Mouse (Mus musculus) heart, embryonic 14.5 days (tissue): ENCODE measurements around the gene Rnf121. TPM values are rescaled to one million over a fixed set of nuclear protein-coding genes. Genes with fewer than 3 reads are reported as not detected.
A peak's percentile ranks its signal among the peaks of the same experiment; 100 is the strongest.

ENCODE experiments used
- ATAC-seq: fragments of 200-750 bp; cut with Nextera tagmentation; 2 replicates; pipeline ENCODE4 v1.8.0; 2017; ENCODE audit warnings: low read depth, moderate TSS enrichment; ENCODE audit not compliant: insufficient number of reproducible peaks, insufficient read depth, low FRiP score
- H3K27ac ChIP-seq, 2 experiments: fragments of 200-500 bp in 1 of 2; fragments of 300-500 bp in 1 of 2; sonication (generic) in 1 of 2; replicated peaks in 1 of 2; 2 replicates each; pipeline ENCODE4 v1.5.1; 2012 to 2014; ENCODE audit warnings: low read depth in 2 of 2, low read length in 2 of 2, control low read depth in 1 of 2, mild to moderate bottlenecking in 1 of 2, mixed read lengths in 1 of 2; ENCODE audit not compliant: control insufficient read depth in 1 of 2, insufficient read depth in 1 of 2
- H3K27me3 ChIP-seq: fragments of 300-500 bp; sonication (generic); 2 replicates; pipeline ENCODE4 v1.6.1; 2014; ENCODE audit warnings: mild to moderate bottlenecking, low read length, control low read depth; ENCODE audit not compliant: control insufficient read depth, insufficient read depth
- H3K36me3 ChIP-seq: fragments of 300-500 bp; sonication (generic); 2 replicates; pipeline ENCODE4 v1.6.1; 2014; ENCODE audit warnings: mild to moderate bottlenecking, control low read depth, low read length, mixed read lengths; ENCODE audit not compliant: control insufficient read depth, insufficient read depth
- H3K4me1 ChIP-seq, 2 experiments: fragments of 200-500 bp in 1 of 2; fragments of 300-500 bp in 1 of 2; sonication (generic) in 1 of 2; 2 replicates each; pipeline ENCODE4 v1.6.1; 2012 to 2014; ENCODE audit warnings: low read length in 2 of 2, control low read depth in 1 of 2, mixed read lengths in 1 of 2; ENCODE audit not compliant: control insufficient read depth in 2 of 2, insufficient read depth in 2 of 2
- H3K4me2 ChIP-seq: fragments of 300-500 bp; sonication (generic); 2 replicates; pipeline ENCODE4 v1.6.1; 2014; ENCODE audit warnings: mild to moderate bottlenecking, low read length
- H3K4me3 ChIP-seq, 2 experiments: fragments of 200-500 bp in 1 of 2; fragments of 300-500 bp in 1 of 2; sonication (generic) in 1 of 2; 2 replicates each; pipeline ENCODE4 v1.5.1; 2012 to 2014; ENCODE audit warnings: low read length in 2 of 2, mild to moderate bottlenecking in 2 of 2, control low read depth in 1 of 2, low read depth in 1 of 2, moderate library complexity in 1 of 2; ENCODE audit not compliant: control insufficient read depth in 1 of 2, insufficient read depth in 1 of 2
- H3K9ac ChIP-seq: fragments of 300-500 bp; sonication (generic); 2 replicates; pipeline ENCODE4 v1.6.1; 2014; ENCODE audit warnings: mild to moderate bottlenecking, low read length
- H3K9me3 ChIP-seq: fragments of 300-500 bp; sonication (generic); 2 replicates; pipeline ENCODE4 v1.6.1; 2016; ENCODE audit warnings: low read length, control low read depth; ENCODE audit not compliant: control insufficient read depth
- WGBS: fragments of 180-500 bp; shearing (Covaris S2); extraction: QIAGEN DNeasy Blood & Tissue Kit; methylation state at CpG from one replicate; pipeline ENCODE4 v1.1.7; 2014; 5-methylcytosine and 5-hydroxymethylcytosine counted together
- polyA plus RNA-seq: library from polyadenylated mRNA; unstranded; fragments of >200 nt; fragmentation: Nextera tagmentation; extraction: Ambion mirVana; gene quantifications from 2 replicates; pipeline ENCODE4 v1.2.1, GENCODE M21; 2014

The Rnf121 gene
- polyA plus RNA-seq, 1 experiment from 2014 or later = 16.9 TPM

DNA sequence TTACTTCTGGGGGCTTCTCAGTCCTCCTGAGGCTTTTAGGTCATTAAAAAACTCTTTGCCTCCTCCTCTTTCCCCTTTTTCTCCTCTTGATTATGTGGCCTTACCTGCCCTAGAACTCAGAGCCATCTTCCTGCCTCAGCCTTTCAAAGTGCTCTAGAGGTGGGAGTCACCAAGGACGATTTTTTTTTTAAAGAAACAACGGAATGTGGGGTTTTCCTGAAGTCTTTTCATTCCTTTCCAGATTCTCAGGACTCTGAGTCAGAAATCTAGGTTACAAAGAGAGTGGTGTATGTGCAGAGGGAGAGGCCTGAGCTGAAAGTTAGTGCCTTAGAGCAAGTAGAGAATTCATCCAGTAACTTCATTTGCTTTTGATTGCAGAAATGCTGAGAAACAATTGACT is 93.5 kb downstream of the Rnf121 start:
- peaks cover 8 to 59% of the 10 kb centered on the region in 2 experiments for H3K4me1 ChIP-seq

DNA sequence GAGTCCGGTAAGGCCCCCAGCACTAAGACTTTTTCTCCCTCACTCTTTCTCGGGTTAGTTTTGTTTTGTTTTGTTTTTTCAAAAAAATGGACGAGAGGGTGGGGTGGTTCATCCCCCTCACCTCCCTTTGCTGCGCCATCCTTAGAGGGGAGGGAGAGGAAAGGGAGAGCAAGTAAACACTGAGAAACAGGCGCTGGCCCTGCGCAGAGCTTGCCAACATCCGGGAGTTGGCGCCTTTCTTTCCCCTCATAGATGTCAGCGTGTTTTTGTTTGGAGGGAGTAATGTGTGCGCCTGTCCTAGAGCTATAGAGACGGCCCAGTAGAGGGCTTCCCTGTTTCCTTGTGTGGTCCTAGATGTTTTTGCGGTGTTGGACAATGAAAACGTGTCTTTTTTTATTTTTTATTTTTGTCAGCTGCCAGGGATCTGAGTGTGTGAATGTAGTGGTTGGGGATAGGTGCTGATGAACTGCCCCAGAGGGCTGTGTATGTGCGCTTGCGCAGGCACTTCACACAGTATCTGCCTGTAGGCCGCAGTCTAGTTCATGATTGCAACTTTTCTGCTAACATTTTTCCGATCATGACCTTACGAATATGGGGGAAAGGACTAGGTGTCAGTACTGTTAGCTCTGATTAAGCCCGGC is 94.3 kb downstream of the Rnf121 start:
- H3K36me3 ChIP-seq = no peaks in the 10 kb centered on the region; the same call in 1 of the 2 replicates
- peak overlapping the region; percentile 82 for H3K4me2 ChIP-seq
- 4% methylated on average over 19 of the region's 19 CpGs for WGBS
- peak overlapping the region; percentile 98 to 99 for H3K27ac ChIP-seq
- peak overlapping the region; percentile 83 for H3K9ac ChIP-seq
- peak overlapping the region; percentile 61 to 76 for H3K4me3 ChIP-seq
- ATAC-seq = peak; percentile 57
- H3K4me1 ChIP-seq = peaks cover 9 to 63% of the 10 kb centered on the region in 2 experiments
- no peaks in the 10 kb centered on the region for H3K27me3 ChIP-seq
- H3K9me3 ChIP-seq = no peaks in the 10 kb centered on the region

More for the DNA sequence above, 93.5 kb downstream of the Rnf121 start:
- Histone ChIP-seq H3K36me3 (peaks cover 3% of the 10 kb centered on the region; the same call in 1 of the 2 replicates), H3K9me3 (no peaks in the 10 kb centered on the region), H3K27me3 (no peaks in the 10 kb centered on the region), H3K9ac (peak overlapping the region; percentile 83), H3K4me3 (peak overlapping the region; percentile 61 to 76), H3K4me2 (peak overlapping the region; percentile 82), H3K27ac (peak overlapping the region; percentile 98 to 99)
- ATAC-seq = no peak
- WGBS = 50% methylated on average over 2 of the region's 2 CpGs

DNA sequence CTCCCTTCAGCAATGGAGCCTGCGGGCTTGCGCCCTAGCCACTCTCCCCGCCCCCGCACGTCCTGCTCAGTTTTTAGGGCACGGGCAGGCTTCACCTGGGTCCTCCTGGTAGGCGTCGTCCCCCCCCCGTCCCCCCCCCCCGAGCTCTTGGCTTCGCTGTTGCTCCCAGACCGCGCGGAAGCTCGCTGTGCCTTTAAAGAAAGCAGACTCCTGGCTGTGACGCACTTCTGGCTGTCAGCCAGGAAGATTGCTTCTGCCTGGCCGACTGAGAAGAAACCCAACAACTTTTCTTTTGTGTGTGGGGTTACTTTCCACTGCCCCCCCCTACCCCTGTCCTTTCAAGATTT is 94.9 kb downstream of the Rnf121 start:
- no peaks in the 10 kb centered on the region for H3K9me3 ChIP-seq
- peak; percentile 78 for ATAC-seq
- H3K36me3 ChIP-seq = no peaks in the 10 kb centered on the region; the same call in 1 of the 2 replicates
- no peaks in the 10 kb centered on the region for H3K27me3 ChIP-seq
- peak overlapping the region; percentile 82 for H3K4me2 ChIP-seq
- peak overlapping the region; percentile 98 to 99 for H3K27ac ChIP-seq
- H3K4me3 ChIP-seq = peak overlapping the region; percentile 61 to 76
- H3K9ac ChIP-seq = peak overlapping the region; percentile 83
- WGBS = 1% methylated on average over 17 of the region's 17 CpGs
- H3K4me1 ChIP-seq = peaks cover 9 to 65% of the 10 kb centered on the region in 2 experiments

DNA sequence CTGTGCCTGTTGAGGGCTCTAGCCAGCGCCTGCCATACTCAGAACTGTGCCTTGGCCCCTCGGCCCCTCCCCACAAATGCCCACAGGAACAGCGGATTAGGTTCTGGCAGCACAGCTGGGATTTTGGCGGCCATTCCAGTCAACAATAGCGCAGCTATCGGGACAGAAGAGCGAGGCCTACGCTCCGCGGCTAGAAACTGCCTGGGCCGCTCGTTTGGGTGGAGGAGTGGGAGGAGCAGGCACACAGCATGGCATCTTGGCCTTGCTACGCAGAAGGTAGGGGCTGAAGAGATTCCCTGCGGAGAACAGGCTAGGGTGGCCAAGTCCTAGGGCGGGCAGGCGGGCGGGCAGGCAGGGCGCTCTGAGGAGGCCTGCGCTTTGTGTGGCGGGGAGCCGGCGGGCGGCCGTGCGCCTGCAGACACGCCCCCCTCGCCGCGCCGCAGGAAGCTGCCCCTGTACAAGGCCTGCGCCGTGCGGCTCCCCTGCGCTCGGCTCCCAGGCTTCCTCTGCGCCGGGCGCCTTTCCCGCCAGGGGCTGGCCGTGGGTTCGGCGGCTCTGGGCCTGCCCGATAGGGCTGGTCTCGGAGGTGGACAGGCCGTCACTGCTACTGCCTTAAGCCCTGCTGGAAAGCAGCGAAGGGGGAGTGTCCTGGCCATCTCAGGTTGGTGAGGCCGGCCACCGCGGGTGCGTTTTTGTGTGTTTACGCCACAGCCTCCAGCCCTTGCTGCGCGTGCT is 95.4 kb downstream of the Rnf121 start:
- Histone ChIP-seq H3K4me1 (peaks cover 9 to 59% of the 10 kb centered on the region in 2 experiments), H3K9me3 (no peaks in the 10 kb centered on the region), H3K27ac (peak overlapping the region; percentile 98 to 99), H3K4me3 (peak overlapping the region; percentile 61 to 76), H3K4me2 (peak overlapping the region; percentile 82), H3K36me3 (no peaks in the 10 kb centered on the region; the same call in 1 of the 2 replicates), H3K27me3 (no peaks in the 10 kb centered on the region), H3K9ac (peak overlapping the region; percentile 83)
- peak; percentile 90 for ATAC-seq
- WGBS = under 1% methylated on average over 33 of the region's 53 CpGs

Other genes starting within 250 kb of the Rnf121 start
- 1.2 TPM in 1 of 2 replicates, not detected in the other for gene Phox2a, start 247.2 kb downstream of the Rnf121 start, polyA plus RNA-seq
- gene Inppl1, start 227.2 kb downstream of the Rnf121 start, polyA plus RNA-seq = 32.1 and 34.9 TPM in 2 replicates
- gene Folr2, start 208.3 kb downstream of the Rnf121 start, polyA plus RNA-seq = 0.69 and 1.0 TPM in 2 replicates
- gene Anapc15, start 201.8 kb downstream of the Rnf121 start, polyA plus RNA-seq = 52.0 and 53.2 TPM in 2 replicates
- gene Folr1, start 194.7 kb downstream of the Rnf121 start, polyA plus RNA-seq = 5.0 and 6.5 TPM in 2 replicates
- gene Lamtor1, start 159.6 kb downstream of the Rnf121 start, polyA plus RNA-seq = 142 and 146 TPM in 2 replicates
- gene Tomt, start 159.1 kb downstream of the Rnf121 start, polyA plus RNA-seq = 0.12 and 0.14 TPM in 2 replicates
- 3.9 and 5.0 TPM in 2 replicates for gene Lrrc51, start 131.6 kb downstream of the Rnf121 start, polyA plus RNA-seq
- gene Numa1, start 131.4 kb downstream of the Rnf121 start, polyA plus RNA-seq = 60.5 and 62.5 TPM in 2 replicates
- gene Il18bp, start 46.8 kb downstream of the Rnf121 start, polyA plus RNA-seq = 1.7 and 2.1 TPM in 2 replicates
- 14.9 and 16.2 TPM in 2 replicates for gene Xndc1, start within 50 bp of the Rnf121 start, polyA plus RNA-seq
- gene Xntrpc, start 244 bp upstream of the Rnf121 start, polyA plus RNA-seq = 0.78 and 1.1 TPM in 2 replicates
- not detected in 2 replicates for gene Trpc2, start 17.6 kb upstream of the Rnf121 start, polyA plus RNA-seq
- gene Art1, start 36.3 kb upstream of the Rnf121 start, polyA plus RNA-seq = 3.7 and 3.9 TPM in 2 replicates
- gene Art5, start 44.0 kb upstream of the Rnf121 start, polyA plus RNA-seq = 1.3 and 1.6 TPM in 2 replicates
- 0.19 TPM in 1 of 2 replicates, not detected in the other for gene Chrna10, start 51.4 kb upstream of the Rnf121 start, polyA plus RNA-seq
- 27.3 and 27.6 TPM in 2 replicates for gene Nup98, start 144.7 kb upstream of the Rnf121 start, polyA plus RNA-seq
- gene Pgap2, start 144.7 kb upstream of the Rnf121 start, polyA plus RNA-seq = 63.5 and 70.1 TPM in 2 replicates
- gene Rhog, start 190.6 kb upstream of the Rnf121 start, polyA plus RNA-seq = 43.8 and 46.2 TPM in 2 replicates
- 13.1 and 15.0 TPM in 2 replicates for gene Stim1, start 202.3 kb upstream of the Rnf121 start, polyA plus RNA-seq